Mouse (Mus musculus) MEL (cell line): ENCODE measurements at regions not wholly inside any gene's neighbourhood (a gene's known extent, or its start where the extent isn't known, plus 50 kb on each side); places are given as distances from the start of the nearest gene placed in this dataset.

ENCODE experiments used
- DNase-seq: peaks from one replicate; pipeline ENCODE4 v3.0.0; 2011; ENCODE audit warnings: low read depth, low spot score
- H3K27ac ChIP-seq: 2 replicates; pipeline ENCODE4 v1.5.1; 2012; ENCODE audit warnings: low read depth, mild to moderate bottlenecking, control low read depth, low read length, moderate library complexity; ENCODE audit not compliant: control insufficient read depth
- H3K27me3 ChIP-seq, 2 experiments: fragments of 150-350 bp in 1 of 2; sonication (generic) in 1 of 2; 2 replicates each; pipeline ENCODE4 v1.6.1; 2012; ENCODE audit warnings: low read length in 2 of 2, mild to moderate bottlenecking in 2 of 2, improper control_type of control experiment in 1 of 2, moderate library complexity in 1 of 2; ENCODE audit not compliant: insufficient read depth in 2 of 2, control insufficient read depth in 1 of 2
- H3K36me3 ChIP-seq, 2 experiments: 2 replicates each; pipeline ENCODE4 v1.6.1; 2012 to 2014; ENCODE audit warnings: low read length in 2 of 2, improper control_type of control experiment in 1 of 2, inconsistent platforms in 1 of 2, mild to moderate bottlenecking in 1 of 2; ENCODE audit not compliant: insufficient read depth in 2 of 2, control insufficient read depth in 1 of 2
- H3K4me1 ChIP-seq, 2 experiments: fragments of 150-350 bp in 1 of 2; sonication (generic) in 1 of 2; 2 replicates each; pipeline ENCODE4 v1.6.1; 2012; ENCODE audit warnings: low read length in 2 of 2, improper control_type of control experiment in 1 of 2, mild to moderate bottlenecking in 1 of 2; ENCODE audit not compliant: insufficient read depth in 2 of 2, control insufficient read depth in 1 of 2
- H3K4me3 ChIP-seq, 2 experiments: fragments of 150-350 bp in 1 of 2; sonication (generic) in 1 of 2; 2 replicates each; pipeline ENCODE4 v1.5.1; 2012; ENCODE audit warnings: low read depth in 2 of 2, low read length in 2 of 2, mild to moderate bottlenecking in 2 of 2, moderate library complexity in 2 of 2, control low read depth in 1 of 2, improper control_type of control experiment in 1 of 2; ENCODE audit not compliant: control insufficient read depth in 1 of 2, insufficient read depth in 1 of 2
- H3K79me2 ChIP-seq: 2 replicates; pipeline ENCODE4 v1.6.1; 2012; ENCODE audit warnings: mild to moderate bottlenecking, low read length, moderate library complexity; ENCODE audit not compliant: control insufficient read depth, poor library complexity, insufficient read depth
- H3K9ac ChIP-seq: 2 replicates; pipeline ENCODE4 v1.6.1; 2012; ENCODE audit warnings: low read depth, mild to moderate bottlenecking, control low read depth, low read length, moderate library complexity; ENCODE audit not compliant: control insufficient read depth, poor library complexity, severe bottlenecking
- H3K9me3 ChIP-seq: fragments of 150-350 bp; sonication (generic); replicated peaks from 2 replicates; pipeline ENCODE4 v1.6.1; 2012; ENCODE audit warnings: mild to moderate bottlenecking, low read length, improper control_type of control experiment, moderate library complexity; ENCODE audit not compliant: insufficient read depth
- ELF1 ChIP-seq: IDR thresholded peaks from 2 replicates; pipeline ENCODE4 v1.6.1; 2014; ENCODE audit warnings: low read depth, mild to moderate bottlenecking, inconsistent platforms, low read length, improper control_type of control experiment, moderate library complexity
- GABPA ChIP-seq: IDR thresholded peaks from 2 replicates; pipeline ENCODE4 v1.6.1; 2012; ENCODE audit warnings: low read depth, mild to moderate bottlenecking, inconsistent platforms, low read length, improper control_type of control experiment, moderate library complexity
- HCFC1 ChIP-seq: IDR thresholded peaks from 2 replicates; pipeline ENCODE4 v1.6.1; 2012; ENCODE audit warnings: low read depth, mild to moderate bottlenecking, inconsistent platforms, low read length, improper control_type of control experiment, moderate library complexity
- MEF2A ChIP-seq: IDR thresholded peaks from 2 replicates; pipeline ENCODE4 v1.6.1; 2014; ENCODE audit warnings: low read depth, mild to moderate bottlenecking, inconsistent platforms, low read length, improper control_type of control experiment; ENCODE audit not compliant: poor library complexity, insufficient replicate concordance, severe bottlenecking; ENCODE audit errors: extremely low read depth
- MXI1 ChIP-seq: IDR thresholded peaks from 2 replicates; pipeline ENCODE4 v1.6.1; 2011; ENCODE audit warnings: mild to moderate bottlenecking, low read depth, low read length, improper control_type of control experiment
- MYB ChIP-seq: IDR thresholded peaks from 2 replicates; pipeline ENCODE4 v1.6.1; 2011; ENCODE audit warnings: mild to moderate bottlenecking, low read depth, low read length, improper control_type of control experiment
- SMC3 ChIP-seq: IDR thresholded peaks from 2 replicates; pipeline ENCODE4 v1.6.1; 2011; ENCODE audit warnings: low read depth, low read length, improper control_type of control experiment
- USF1 ChIP-seq: IDR thresholded peaks from 2 replicates; pipeline ENCODE4 v1.6.1; 2014; ENCODE audit warnings: low read depth, mild to moderate bottlenecking, inconsistent platforms, low read length, improper control_type of control experiment, moderate library complexity

DNA sequence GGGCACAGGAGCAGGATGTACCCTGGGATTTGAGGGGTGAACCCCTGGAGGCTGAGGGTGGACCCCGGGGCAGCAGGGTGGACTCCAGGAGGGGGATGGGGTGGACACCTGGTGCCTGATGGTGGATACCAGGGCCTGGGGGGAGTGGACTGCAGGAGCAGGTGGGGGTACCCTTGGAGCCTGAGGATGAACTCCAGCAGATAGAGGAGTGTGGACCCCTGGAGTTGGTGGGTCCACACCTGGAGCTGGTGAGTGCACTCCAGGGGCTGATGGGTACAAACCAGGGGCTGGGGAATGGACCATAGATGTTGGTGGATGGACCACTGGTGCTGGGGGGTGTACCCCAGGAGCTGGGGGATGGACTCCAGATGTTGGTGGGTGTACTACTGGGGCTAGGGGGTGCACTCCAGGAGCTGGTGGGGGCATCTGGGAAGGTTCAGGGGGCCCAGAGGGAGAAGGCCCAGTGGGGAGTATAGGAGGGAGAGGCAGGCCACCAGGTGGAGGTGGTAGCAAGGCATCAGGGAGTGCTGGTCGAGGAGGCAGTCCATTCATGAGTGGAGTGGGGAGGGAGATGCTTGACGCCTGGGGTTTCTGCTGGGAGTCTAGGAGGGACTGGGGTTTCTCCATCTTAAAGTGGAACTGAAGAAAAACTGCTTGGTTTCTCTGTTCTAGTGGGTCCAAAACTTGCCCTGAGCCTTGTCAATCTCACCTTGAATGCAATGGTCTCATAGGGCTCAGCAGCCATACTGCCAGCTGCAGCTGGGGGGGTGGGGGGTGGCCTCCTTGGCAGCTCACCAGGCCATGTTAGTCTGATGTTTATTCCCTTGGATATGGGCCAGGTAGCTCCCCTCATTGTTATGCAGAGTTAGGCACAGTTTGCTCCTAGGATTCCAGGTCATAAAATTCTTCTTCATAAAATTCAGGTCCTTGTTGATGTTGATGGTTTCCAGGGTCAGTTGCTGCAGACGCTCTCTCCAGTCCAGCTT is 183.0 kb upstream of the Ell2 start:
- TF ChIP-seq MXI1: no peak
- TF ChIP-seq SMC3: no peak
- TF ChIP-seq MEF2A: no peak
- TF ChIP-seq MYB: no peak
- Histone ChIP-seq H3K27ac (no peak overlapping the region), H3K9me3 (no peaks in the 10 kb centered on the region)

DNA sequence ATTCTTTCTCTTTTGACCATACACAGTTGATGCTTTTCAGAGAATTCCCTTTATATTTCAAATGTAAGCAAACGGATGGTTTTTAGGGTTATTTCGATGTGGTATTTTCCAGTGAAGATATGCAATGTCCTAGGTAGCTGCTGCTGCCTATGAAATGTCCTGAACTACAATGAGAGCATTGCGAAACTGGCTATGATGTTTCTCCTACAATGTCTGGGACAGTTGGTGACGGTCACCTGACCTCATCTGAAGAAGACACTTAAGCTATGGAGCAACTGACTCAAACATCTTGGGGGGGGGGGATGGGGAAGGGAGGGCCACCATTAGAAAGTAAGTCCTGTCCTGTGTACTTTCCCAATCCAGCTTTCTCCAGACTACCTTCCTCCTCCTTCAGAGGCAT is 182.1 kb upstream of the Ell2 start:
- Histone ChIP-seq H3K4me3 (no peak overlapping the region), H3K27ac (no peak overlapping the region), H3K9ac (no peak overlapping the region), H3K79me2 (no peaks in the 10 kb centered on the region), H3K4me1 (no peaks in the 10 kb centered on the region), H3K36me3 (no peaks in the 10 kb centered on the region), H3K27me3 (no peaks in the 10 kb centered on the region), H3K9me3 (no peaks in the 10 kb centered on the region)
- DNase-seq: no peak
- TF ChIP-seq SMC3 (no peak), USF1 (no peak), GABPA (no peak), ELF1 (no peak), MYB (no peak)

More for the DNA sequence above, 183.0 kb upstream of the Ell2 start:
- no peaks in the 10 kb centered on the region for H3K4me1 ChIP-seq
- no peaks in the 10 kb centered on the region for H3K79me2 ChIP-seq
- no peak overlapping the region for H3K9ac ChIP-seq
- no peaks in the 10 kb centered on the region for H3K36me3 ChIP-seq
- no peaks in the 10 kb centered on the region for H3K27me3 ChIP-seq
- no peak for DNase-seq
- no peak overlapping the region for H3K4me3 ChIP-seq

DNA sequence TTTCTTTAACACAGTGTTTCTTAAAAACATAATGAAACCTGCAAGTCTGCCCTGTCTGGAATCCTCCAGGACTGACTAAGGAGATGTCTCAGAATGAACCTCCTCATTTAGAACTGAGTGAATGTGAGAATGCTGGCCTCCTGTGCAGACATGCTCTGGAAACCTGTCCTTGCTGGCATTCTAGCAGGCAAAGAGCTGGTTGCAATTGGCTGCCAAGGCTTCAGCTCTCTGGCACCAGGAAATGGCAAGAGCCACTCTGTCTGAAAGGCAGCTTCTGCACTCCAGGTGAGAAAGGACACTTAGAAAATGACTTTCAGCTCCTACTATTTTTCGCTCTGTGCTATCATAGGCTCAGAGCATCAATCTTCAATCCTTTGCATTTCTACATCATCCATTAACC is 175.0 kb upstream of the Ell2 start:
- H3K27ac ChIP-seq: no peak overlapping the region
- H3K27me3 ChIP-seq: no peaks in the 10 kb centered on the region
- no peak overlapping the region for H3K9ac ChIP-seq
- H3K36me3 ChIP-seq: no peaks in the 10 kb centered on the region
- H3K4me1 ChIP-seq: no peaks in the 10 kb centered on the region
- H3K9me3 ChIP-seq: no peaks in the 10 kb centered on the region
- DNase-seq: no peak
- no peak for TF ChIP-seq HCFC1
- no peaks in the 10 kb centered on the region for H3K79me2 ChIP-seq
- no peak overlapping the region for H3K4me3 ChIP-seq
